Mouse (Mus musculus): ENCODE data around the gene Flii.

DNA sequence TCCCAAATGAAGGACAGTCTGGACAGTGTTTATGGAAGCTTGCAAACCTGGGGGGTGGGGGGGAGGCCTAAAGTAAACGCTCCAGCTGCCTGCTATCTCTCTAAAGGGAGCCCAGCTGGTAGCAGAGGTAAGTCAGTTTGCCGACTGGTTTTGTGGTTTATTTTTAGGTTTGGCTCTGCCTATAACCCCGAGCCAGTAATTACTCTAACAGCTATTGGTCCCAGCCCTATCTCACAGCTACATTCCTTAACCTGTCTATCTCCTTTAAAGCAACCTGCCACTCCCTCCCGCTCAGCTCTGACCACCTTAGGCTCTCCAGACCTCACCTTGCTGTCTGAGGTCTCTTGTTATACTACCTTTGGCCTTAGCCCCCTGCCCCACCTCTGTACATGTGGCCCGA, 7.8 kb downstream of the Flii start:
- no peak for TF ChIP-seq CTCF (IDR thresholded peaks at IDR 0.05; ENCODE audit: low read depth)
- no peak for TF ChIP-seq EP300 (optimal IDR thresholded peaks at IDR 0.05)
